Mouse (Mus musculus) spleen, postnatal 36 days (tissue): ENCODE results near the gene Snx12.

ENCODE experiments used
- DNase-seq, 2 experiments: peaks; one replicate each; pipeline ENCODE4 v3.0.0; 2022; ENCODE audit warnings: low spot score in 2 of 2, mixed read lengths in 1 of 2

Gene Snx12

GRCm38 (mm10) chrX:101221834-101222795 is at the start of gene Snx12:
TSS of gene Snx12 (minus strand) at chrX:101222563.
- peak; percentile 83 to 85 for DNase-seq

GRCm38 (mm10) chrX:101268755-101269124 is 46.4 kb upstream of the Snx12 start, which contains the start of gene Gm20489:
TSS of gene Gm20489 (minus strand) at chrX:101269023.
- no peak for DNase-seq

- peak; percentile 83 to 87 for DNase-seq
Observed at GRCm38 (mm10) chrX:101268025-101268754, 45.8 kb upstream of the Snx12 start, which contains the start of gene Il2rg. TSS of gene Il2rg (minus strand) at chrX:101268255.

DNA sequence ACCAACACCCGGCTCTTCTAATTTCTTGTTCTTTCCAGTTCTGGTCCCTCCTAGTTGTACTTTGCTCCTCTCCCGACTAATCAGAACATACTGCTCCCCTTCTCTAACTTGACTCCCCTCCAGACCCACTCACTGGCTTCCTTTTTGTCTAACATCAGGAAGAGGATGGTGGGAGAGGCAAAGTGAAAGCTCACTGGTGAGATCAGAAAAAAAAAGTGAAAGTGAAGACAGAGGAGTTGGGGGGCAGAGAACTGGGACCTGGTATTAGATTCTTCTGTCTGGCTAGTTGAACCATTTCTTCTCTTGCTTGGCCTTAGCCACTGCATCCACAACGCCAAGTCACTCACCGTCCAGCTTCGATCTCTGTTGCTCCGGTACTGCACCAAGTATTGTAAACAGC is 44.3 kb upstream of the Snx12 start:
- no peak for DNase-seq

DNA sequence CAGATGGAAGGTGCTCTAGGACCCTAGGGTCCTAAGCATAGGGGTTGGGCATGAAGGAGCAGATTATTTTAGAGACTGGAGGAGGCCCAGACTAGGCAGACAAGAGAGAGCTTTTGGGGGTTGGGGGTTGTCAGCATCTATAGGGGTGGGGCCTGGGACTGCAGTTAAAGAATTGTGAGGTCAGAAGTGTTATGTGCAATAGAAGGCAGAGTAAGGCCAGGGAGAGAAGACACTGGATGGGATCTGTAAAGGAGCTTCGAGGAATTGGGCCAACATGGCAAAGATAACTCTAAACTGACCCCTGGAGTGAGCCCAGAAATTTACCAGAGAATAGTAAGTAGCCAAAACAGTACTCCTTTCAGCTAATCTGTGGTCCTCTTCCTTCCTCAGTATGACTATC is 41.5 kb upstream of the Snx12 start, which contains the start of gene Gm614:
Gene Gm614 (minus strand): TSS at position 101 of the 400 bp plus-strand sequence.
- DNase-seq: no peak

- no peak for DNase-seq
Observed at GRCm38 (mm10) chrX:101260441-101261325, 38.3 kb upstream of the Snx12 start.

DNA sequence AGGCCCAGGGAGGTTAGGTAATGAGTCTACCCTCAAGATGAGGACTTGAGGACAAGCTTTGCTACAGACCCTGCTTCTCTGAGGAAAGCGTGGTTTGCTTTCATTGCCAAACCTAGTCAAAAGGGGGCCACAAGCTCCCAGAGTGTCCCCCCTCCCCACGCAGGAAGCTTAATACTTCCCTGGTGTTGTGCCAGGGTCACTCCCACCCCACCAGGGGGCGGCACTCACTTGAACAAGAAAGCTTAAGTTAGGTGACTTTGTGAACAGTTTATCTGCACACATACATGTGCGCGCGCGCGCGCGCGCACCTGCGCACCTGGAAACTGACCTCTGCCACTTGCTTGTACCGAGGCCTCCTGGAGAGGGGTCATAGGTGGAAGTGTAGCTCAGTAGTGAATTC is 34.2 kb upstream of the Snx12 start:
- peak; percentile 41 to 52 for DNase-seq

DNA sequence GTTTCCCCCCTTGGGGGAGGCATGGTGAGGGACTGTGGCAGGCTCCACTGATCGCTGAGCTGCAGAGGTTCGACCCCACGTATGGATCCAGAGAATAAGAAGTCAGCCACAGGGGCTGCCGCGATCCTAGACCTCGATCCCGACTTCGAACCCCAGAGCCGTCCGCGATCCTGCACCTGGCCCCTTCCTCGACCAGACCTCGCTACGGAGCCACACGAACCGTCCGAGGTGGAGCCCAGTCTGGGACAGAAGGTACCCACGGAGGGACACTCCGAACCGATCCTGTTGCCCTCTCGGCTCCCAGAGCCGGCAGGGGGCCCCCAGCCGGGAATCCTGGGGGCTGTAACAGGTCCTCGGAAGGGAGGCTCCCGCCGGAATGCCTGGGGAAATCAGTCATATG is 32.4 kb upstream of the Snx12 start:
- DNase-seq: no peak

- peak; percentile 90 to 93 for DNase-seq
Observed at GRCm38 (mm10) chrX:101253952-101254729, 31.8 kb upstream of the Snx12 start, which contains the start of gene Foxo4. TSS of gene Foxo4 (plus strand) at chrX:101254528.

GRCm38 (mm10) chrX:101245011-101245410 is 22.6 kb upstream of the Snx12 start:
- no peak for DNase-seq

- DNase-seq: no peak
Observed at GRCm38 (mm10) chrX:101222796-101223162, 416 bp upstream of the Snx12 start.

DNA sequence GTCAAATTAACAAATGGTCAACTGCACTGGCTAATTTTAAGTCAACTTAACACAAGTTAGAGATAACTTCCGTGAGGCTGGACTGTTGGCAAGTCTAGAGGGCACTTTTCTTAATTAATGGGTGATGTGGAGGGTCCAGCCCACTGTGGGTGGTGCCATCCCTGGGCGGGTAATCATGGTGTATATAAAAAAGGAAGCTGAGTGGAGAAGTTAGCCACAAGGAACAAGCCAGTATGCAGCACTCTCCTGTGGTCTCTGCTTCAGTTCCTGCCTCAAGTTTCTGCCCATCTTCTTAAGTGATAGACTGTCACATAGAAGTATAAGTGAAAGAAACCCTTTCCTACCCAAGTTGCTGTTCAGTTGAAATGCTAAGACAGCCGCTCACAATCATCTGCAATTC is 33.1 kb downstream of the Snx12 start:
- no peak for DNase-seq

GRCm38 (mm10) chrX:101187647-101188046 is 34.7 kb downstream of the Snx12 start:
- no peak for DNase-seq

GRCm38 (mm10) chrX:101173388-101173787 is 49.0 kb downstream of the Snx12 start:
- DNase-seq: no peak

DNA sequence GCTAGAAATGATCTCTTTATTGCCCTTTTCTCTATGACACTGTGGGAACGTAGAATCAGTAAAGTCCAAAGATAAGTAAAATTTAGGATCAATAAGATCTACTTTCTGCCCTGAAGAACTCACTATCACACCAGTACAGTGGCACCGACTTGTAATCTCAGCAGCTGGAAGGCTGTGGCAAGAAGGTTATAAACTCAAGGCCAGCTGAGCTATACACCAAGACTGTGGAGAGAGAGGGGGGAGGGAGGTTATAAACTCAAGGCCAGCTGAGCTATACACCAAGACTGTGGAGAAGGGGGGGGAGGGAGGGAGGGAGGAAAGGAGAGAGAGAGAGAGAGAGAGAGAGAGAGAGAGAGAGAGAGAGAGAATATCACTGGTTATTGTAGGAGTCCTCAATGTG is 53.9 kb downstream of the Snx12 start:
- no peak for DNase-seq

DNA sequence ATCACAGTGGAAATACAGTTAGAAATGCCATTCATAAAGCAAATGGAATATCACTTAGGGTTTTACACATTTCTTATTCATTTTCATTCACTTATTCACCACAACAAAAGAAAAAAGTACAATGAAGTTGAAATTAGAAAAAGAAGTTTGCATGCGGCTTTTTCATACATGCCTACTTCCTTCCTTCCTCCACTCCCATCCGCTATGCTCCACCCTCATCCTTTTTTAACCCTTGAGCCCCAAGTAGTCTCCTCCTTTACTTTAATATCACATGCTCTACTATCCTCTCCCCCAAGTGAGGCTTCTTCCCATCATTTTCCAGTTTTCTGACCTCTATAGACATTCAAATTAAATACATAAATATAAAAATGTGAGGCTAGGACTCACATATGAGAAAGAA is 58.6 kb downstream of the Snx12 start:
- peak; percentile 2 to 18 for DNase-seq

DNA sequence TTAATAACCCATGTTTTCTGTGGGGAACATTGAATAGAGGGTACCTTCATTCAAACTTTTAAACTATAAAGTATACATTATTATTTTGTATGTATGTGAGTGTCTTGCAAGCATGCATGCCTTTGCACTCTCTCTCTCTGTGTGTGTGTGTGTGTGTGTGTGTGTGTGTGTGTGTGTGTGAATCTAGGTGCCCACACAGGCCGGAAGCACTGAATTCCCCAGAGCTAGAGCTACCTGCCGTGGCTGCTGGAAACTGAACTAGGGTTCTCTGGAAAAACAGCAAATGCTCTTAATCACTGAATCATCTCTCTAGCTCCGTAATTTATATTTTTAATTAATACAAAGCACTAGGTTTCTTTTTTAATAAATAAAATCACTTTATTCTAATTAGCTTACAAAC is 59.1 kb downstream of the Snx12 start:
- DNase-seq: peak; percentile 15 to 42

DNA sequence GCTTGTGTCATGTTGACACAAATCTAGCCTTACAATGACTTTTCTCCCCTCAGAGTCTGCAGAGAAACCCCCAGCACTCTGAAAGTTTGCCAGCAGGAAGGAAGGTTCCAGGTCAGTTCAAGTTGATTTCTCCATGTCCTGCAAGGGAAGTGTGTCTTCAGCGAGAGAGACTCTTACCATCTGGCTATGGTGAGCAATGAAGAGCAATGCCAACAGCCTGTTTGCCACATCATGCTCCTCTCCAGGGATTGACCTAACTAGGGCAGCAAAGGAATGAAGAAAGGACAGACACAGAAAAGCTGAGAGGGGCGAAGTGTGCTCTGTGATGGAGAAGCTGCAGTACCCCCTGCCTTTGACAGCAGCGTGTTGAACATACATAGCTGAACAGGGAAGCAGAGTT is 59.8 kb downstream of the Snx12 start:
- no peak for DNase-seq

GRCm38 (mm10) chrX:101157488-101157887 is 64.9 kb downstream of the Snx12 start:
- DNase-seq: no peak

- no peak for DNase-seq
Observed at GRCm38 (mm10) chrX:101156369-101156768, 66.0 kb downstream of the Snx12 start.

DNA sequence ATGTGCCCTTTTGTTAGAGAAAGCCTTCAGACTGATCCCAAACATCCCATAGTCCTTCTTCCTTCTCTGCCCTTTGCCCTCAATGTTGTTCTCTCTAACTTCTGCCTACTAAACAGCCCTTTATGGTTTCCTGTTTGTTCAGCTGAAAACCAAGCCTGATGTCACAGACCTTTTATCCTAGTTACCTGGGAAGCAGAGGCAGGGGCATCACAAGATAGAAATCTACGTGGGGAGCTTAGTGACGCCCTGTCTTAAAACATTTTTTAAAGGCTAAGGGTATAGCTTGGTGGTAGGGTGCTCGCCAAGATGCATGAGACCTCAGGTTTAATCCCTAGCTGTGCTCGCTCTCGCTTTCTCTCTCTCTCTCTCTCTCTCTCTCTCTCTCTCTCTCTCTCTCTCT is 74.9 kb downstream of the Snx12 start:
- DNase-seq: no peak
